Mouse (Mus musculus) megakaryocyte, embryonic 14.5 days (primary cell): ENCODE data around the gene Dock2.

Source experiments
- FLI1 ChIP-seq: IDR thresholded peaks from 2 replicates; pipeline ENCODE4 v1.6.1; 2012; ENCODE audit warnings: low read length, inconsistent platforms, mixed read lengths
- GATA1 ChIP-seq: IDR thresholded peaks from 3 replicates; pipeline ENCODE4 v1.6.1; 2012; ENCODE audit warnings: mixed read lengths, low read length, inconsistent platforms, borderline replicate concordance

- TF ChIP-seq GATA1, result no peak
- TF ChIP-seq FLI1, result no peak
Measured at GRCm38 (mm10) chr11:34207989-34208388, 575.7 kb downstream of the Dock2 start, which contains the start of gene Foxi1.
